Mouse (Mus musculus) testis, postnatal 10 days (tissue): Measurements from ENCODE around the gene Zcchc2.
A peak's percentile ranks its signal among the peaks of the same experiment; 100 is the strongest.

Experiments
- DNase-seq: peaks from one replicate; pipeline ENCODE4 v3.0.0; 2021; ENCODE audit warnings: low spot score

Zcchc2 gene

DNA sequence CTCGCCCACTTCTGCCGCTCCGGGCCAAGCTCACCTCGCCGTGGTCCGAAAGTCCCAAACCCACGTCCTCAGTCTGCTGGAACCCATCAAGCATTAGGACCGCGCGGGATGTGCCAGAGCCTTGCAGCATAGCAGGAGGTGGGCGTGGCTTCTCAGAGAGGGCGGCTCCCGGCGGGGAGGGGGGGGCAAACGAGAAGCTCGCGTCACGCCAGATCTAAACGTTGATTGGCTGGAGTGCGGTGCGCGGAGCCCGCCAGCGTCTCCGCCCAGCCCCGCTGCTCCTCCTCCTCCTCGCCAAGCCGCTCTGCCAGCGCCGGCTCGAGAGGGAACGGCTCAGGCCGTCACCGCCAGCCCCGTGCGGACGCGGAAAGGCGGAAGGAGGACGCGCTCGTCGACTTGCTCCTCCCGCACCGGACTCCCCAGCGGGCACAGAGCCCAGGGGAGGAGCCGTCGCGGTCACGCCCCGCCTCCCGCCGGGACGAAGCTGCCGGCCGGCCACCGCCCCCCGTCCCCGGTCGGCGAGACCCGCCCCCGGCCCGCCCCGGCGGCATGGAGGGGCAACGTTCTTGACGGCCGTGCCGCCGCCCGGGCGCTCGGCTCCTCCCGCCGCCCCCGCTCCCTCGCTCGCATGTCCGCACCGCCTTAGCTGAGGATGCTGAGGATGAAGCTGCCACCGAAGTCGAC is at the start of gene Zcchc2:
TSS of gene Zcchc2 (plus strand) at position 269 of the 684 bp plus-strand sequence.
- peak; percentile 99 for DNase-seq

DNA sequence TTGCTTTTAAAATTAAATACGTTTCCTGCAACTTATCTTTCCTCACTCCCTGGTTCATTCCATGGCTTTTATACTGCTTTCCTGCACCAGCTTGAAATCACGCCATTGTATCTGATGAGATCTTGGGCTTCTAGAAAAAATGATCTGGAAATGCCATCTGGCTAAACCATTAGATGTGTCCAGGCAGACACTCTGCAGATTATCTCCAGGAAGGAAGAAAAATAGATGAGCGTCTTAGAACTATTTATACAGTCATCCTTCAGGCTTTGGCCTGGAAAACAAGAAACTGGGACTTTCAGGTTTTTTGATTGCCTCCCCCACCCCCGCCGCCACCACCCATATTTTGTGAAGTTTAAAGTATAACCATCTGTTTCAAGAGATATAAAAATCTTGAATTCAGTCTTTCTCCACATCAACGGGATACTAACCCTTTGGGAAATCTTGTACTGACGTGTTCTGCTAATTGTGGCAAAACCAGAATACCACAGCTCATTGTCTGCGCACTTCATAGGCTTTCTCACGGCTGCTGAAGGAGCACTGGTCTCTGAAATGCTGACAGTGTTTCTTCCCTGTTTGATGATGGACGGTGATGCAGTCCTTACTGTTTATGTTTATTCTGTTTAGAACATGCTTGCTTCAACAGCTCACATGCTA is 45.2 kb upstream of the Zcchc2 start:
- no peak for DNase-seq

- no peak for DNase-seq
These were observed 43.3 kb upstream of the Zcchc2 start for GRCm38 (mm10) chr1:105946581-105947540.

DNA sequence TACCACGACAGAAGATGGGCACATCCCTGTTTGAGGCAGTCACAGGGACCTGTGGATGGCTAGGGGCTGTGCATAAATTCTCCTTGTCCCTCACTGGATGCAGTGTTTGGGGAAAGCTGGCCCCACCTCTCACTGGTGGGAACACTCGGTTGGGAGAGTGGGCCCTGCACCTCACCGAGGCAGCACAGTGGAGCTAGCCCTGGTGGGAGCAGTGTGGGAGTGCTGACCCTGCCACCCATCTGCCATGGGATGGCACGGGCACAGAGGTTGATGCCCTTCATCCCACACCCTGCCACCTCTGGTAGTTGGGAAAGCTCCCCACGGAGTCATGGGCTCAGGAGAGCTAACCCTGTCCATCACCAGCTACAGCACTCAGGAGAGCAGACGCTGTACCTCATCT is 41.9 kb upstream of the Zcchc2 start:
- DNase-seq: no peak

GRCm38 (mm10) chr1:105953588-105953987 is 36.6 kb upstream of the Zcchc2 start:
- no peak for DNase-seq

DNA sequence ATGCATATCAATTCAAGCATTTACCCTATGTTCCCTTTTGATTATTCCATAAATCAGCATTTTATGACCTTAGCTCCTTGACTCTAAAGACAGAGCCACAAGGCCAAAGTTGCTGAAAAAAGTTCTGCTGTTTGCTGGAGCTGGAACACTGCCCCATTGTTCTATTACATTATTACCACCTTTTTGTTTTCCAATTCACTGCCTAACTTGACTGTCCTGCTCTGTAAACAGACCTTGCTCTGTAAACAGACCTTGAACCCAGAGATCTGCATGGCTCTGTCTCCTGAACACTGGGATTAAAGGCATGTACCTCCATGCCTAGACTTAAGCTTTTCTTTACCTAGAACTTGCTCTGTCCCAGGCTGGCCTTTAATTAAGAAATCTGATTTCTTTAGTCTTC is 36.2 kb upstream of the Zcchc2 start:
- no peak for DNase-seq

DNA sequence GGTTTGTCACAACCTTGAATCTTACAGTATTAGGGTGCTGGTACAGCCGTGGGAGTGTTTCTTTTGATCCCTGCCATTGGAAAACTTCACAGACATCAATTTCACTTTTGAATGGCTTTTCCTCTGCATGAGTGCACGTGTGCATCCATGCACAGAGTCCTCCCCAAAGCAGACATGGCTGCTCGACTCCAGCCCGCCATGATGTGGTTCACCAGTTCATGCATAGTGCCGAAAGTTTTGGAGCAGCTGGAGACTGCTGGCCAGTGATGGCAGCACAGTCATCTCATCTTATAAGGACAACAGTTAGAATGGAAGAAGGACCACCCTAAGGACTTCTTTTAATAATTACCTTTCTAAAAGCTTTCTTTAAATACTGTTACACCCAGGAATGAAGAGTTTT is 34.1 kb upstream of the Zcchc2 start:
- no peak for DNase-seq

DNA sequence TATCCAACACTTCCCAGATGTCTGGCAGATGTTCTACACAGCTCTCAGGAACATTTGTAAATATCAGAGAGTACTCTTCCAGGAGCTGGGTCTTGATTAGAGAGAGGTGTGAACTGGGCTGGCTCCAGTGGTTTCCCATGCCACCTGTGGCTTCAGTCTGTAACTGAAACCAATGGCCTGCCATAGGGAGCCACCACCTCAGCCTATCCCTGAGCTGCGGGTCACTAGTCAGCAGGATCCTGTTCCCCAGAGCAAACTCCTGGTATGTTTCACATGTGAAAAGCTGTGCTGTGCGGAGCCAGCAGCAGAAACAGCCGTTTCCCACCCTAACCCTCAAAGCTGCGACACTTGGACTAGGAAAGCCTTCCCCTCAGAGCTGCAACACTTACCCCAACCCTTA is 28.7 kb upstream of the Zcchc2 start:
- no peak for DNase-seq

GRCm38 (mm10) chr1:105962084-105962818 is 28.0 kb upstream of the Zcchc2 start:
- no peak for DNase-seq

GRCm38 (mm10) chr1:105962852-105963251 is 27.4 kb upstream of the Zcchc2 start:
- no peak for DNase-seq

GRCm38 (mm10) chr1:105964514-105964913 is 25.7 kb upstream of the Zcchc2 start:
- no peak for DNase-seq

GRCm38 (mm10) chr1:105965189-105965588 is 25.0 kb upstream of the Zcchc2 start:
- DNase-seq: no peak

DNA sequence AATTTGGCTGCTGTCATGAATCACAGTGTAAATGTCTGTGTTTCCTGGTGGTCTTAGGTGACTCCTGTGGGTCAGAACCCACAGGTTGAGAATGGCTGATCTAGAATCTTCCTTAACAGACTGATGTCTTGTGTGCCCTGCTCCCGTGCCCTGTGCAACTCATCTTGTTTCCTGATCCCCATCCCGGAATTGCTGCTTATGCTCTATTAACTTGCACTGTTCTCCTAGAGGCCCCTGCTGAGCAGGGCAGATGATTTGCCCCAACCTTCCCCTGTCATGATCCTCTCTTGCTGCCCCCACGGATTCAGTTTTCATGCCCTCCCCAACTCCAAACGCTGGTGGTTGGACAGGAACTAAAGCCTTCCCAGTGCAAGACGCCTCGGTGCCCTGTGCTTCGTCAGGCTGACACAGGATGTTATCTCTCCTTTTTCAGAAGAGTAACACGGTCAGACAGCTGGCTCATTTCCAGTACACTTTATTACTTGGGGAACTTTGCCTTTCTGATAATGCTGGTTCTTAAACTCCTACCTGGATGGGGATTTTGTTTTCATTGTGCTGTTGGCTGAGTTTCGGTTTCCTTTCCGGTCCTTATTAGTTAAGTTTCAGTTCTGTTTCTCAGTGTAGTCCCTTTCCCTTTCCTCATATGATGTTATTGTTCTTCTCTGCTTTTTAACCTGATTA is 18.6 kb upstream of the Zcchc2 start:
- DNase-seq: no peak

- no peak for DNase-seq
These were observed 16.2 kb upstream of the Zcchc2 start for GRCm38 (mm10) chr1:105974023-105974422.

DNA sequence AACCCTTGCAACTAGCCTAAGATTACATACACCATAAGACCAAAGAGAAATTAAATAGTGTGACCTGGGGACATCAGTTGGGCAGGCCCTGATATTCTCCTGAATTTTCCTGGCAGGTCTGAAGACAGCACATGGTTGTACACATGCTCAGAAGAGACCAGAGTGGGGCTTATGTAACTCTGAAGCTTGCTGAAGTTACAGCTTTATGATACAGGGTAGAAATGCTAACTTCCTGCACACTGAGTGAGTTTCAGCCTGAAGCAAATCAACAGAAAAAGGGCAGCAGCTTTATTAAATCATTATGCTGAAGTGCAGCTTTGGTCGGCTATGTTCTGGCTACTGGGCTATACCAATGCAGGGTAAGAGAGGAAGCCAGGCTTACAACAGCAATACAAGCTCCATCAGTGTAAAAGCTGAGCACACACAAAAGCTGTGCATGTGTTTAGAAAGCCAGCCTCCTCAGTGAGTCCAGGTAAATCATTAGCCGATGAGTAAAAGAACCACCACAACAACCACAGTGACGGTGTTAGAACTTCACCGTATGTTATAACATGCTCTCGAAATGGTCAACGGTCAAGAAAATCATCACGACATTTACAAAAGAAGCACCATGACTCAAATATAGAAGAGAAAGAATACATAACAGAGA is 12.6 kb upstream of the Zcchc2 start:
- no peak for DNase-seq

DNA sequence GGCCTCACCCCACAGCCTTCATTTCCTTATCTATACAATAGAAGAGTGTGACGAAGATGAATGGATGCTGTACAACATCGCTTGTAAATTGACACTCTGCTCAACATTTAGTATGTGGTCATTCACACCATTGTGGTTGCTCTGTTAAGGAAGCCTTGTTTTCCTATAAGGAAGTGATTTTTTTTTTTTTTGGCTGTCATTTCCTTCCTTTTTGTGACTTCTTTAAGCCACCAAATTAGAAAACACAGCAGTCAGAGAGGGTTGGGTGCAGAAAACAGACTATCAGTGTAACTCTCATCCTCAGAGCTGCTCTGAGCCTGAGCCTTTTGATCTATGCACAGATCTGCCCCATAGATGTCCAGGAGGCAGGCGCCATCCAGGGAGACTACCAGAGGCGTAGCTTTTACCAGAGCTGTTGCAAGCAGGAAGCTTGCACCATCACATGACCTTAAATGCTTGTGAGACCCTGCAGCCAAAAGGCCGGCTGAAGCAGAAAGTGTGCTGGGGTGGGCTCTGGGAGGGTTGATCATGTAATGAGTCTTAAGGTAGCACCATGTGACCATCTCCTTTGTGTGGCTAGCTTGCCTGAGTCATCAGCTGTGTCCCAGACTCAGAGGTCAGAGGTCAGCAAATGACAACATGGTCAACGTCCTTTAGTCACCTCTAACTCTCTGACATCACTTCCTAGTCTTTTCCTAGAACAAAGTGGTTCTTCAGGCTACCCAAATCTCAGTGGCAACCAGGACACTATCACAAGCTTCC is 9.2 kb upstream of the Zcchc2 start:
- DNase-seq: no peak

DNA sequence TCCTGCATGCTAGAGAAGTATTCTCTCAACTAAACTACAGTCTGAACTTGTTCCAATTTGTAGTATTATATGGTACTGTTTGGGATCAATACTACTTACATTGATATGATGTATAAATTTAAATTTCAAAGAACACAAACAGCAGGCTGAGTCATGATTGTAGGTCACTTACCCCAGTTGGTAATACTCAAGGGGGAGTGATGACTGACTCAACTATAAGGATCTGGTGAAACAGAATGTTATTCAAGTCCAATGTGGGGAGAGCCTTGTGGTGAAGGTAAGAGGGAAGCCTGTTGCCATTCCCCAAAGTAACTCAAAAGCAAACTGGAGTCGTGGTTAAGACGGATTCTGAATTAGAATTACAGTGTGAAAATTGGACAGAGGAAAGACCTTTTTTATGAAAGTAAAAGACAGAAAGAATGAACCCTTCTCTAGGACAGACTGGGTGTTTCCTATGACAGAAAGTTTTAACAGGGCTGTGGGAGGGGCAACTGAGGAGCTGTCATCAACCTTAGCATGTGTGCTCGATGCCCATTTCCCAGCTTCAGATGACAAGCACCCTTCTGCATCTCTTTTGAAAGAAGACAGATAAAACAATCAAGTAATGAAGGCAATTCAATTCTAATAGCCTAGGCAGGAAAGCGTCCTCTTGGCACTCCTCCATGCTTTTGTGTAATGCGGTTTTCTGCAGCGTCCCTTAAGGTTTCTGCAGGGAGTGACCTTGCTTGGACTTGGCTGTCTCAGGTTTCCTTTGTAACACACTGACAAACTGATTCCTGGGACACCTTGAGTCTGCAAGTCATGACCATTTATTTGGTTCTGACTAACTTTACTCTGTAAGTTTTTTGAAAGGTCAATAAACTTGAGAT is 7.5 kb upstream of the Zcchc2 start:
- DNase-seq: no peak

- DNase-seq: no peak
These were observed 6.0 kb upstream of the Zcchc2 start for GRCm38 (mm10) chr1:105984172-105984571.

DNA sequence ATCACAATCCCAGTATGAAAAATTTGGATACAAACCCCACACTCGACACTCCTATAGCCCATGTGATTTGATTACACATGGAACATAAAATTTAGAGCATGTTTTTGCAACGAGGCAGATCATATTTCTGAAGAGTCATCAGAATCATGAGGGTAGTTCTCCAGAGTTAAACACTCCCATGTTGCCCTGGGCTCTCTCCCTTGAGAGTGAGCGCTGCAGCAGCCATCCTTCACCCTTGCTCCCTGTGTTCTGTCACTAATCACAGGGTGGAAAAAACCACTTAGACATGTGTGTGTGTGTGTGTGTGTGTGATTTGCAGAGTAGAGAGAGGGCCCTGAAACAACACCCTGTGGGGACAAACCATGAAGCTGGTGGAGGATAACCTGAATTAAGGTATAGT is 2.0 kb upstream of the Zcchc2 start:
- no peak for DNase-seq
